Mouse (Mus musculus): ENCODE results near the gene Rack1.

GRCm38 (mm10) chr11:48822768-48823512 is 22.8 kb downstream of the Rack1 start:
- TF ChIP-seq CTCF (IDR thresholded peaks at IDR 0.05; ENCODE audit: insufficient read depth, low read length) (no peak), POLR2A (IDR thresholded peaks at IDR 0.05; ENCODE audit: borderline replicate concordance, extremely low read depth, low read depth, low read length) (no peak)
